Mouse (Mus musculus): Measurements from ENCODE around the gene Adamts7. TPM values are rescaled to one million over a fixed set of nuclear protein-coding genes. Genes with fewer than 3 reads are reported as not detected.

Gene Adamts7
- total RNA-seq, 2 experiments from 2014 or later: 0.41 to 0.59 TPM

GRCm38 (mm10) chr9:90164670-90165453 lies 2.0 kb downstream of the Adamts7 start:
- intact Hi-C loops (cut with DNase I): no loop called here
- no peak for DNase-seq
- no peak overlapping the region for H3K4me3 ChIP-seq
- TF ChIP-seq CTCF (IDR thresholded peaks at IDR 0.05): peak; percentile 11; the same call in 1 of the 2 replicates
- no peak overlapping the region for H3K27ac ChIP-seq

- intact Hi-C loops (cut with DNase I): no loop called here
- Histone ChIP-seq H3K27ac (no peak overlapping the region), H3K4me3 (no peak overlapping the region)
These were observed 2.7 kb downstream of the Adamts7 start for GRCm38 (mm10) chr9:90165590-90165989.

GRCm38 (mm10) chr9:90166615-90167014 lies 3.7 kb downstream of the Adamts7 start:
- no peak overlapping the region for H3K27ac ChIP-seq
- intact Hi-C loops (cut with DNase I): no loop called here
- peak; percentile 11; the same call in 1 of the 2 replicates for TF ChIP-seq CTCF (IDR thresholded peaks at IDR 0.05)
- H3K4me3 ChIP-seq: no peak overlapping the region
- no peak for DNase-seq

More at GRCm38 (mm10) chr9:90165590-90165989, 2.7 kb downstream of the Adamts7 start:
- DNase-seq: no peak
- no peak for TF ChIP-seq CTCF (IDR thresholded peaks at IDR 0.05)

- intact Hi-C loops (cut with DNase I): no loop called here
- no peak overlapping the region for H3K4me3 ChIP-seq
- no peak overlapping the region for H3K27ac ChIP-seq
These were observed 7.1 kb downstream of the Adamts7 start for GRCm38 (mm10) chr9:90169965-90170364.

GRCm38 (mm10) chr9:90171421-90171820 lies 8.6 kb downstream of the Adamts7 start:
- TF ChIP-seq CTCF (IDR thresholded peaks at IDR 0.05): no peak
- Histone ChIP-seq H3K4me3 (no peak overlapping the region), H3K27ac (no peak overlapping the region)
- no peak for DNase-seq
- intact Hi-C loops (cut with DNase I): no loop called here

More at GRCm38 (mm10) chr9:90169965-90170364, 7.1 kb downstream of the Adamts7 start:
- no peak for TF ChIP-seq CTCF (IDR thresholded peaks at IDR 0.05)
- no peak for DNase-seq

- no peak for DNase-seq
- Histone ChIP-seq H3K27ac (no peak overlapping the region), H3K4me3 (no peak overlapping the region)
- TF ChIP-seq CTCF (IDR thresholded peaks at IDR 0.05): no peak
- intact Hi-C loops (cut with DNase I): no loop called here
These were observed 9.9 kb downstream of the Adamts7 start for GRCm38 (mm10) chr9:90172528-90173321.

- Histone ChIP-seq H3K27ac (no peak overlapping the region), H3K4me3 (no peak overlapping the region)
- intact Hi-C loops (cut with DNase I): no loop called here
- TF ChIP-seq CTCF (IDR thresholded peaks at IDR 0.05): no peak
- no peak for DNase-seq
These were observed 10.5 kb downstream of the Adamts7 start for GRCm38 (mm10) chr9:90173330-90173729.

- no peak for TF ChIP-seq CTCF (IDR thresholded peaks at IDR 0.05)
- intact Hi-C loops (cut with DNase I): no loop called here
- Histone ChIP-seq H3K27ac (no peak overlapping the region), H3K4me3 (no peak overlapping the region)
- DNase-seq: no peak
These were observed 16.5 kb downstream of the Adamts7 start for GRCm38 (mm10) chr9:90179409-90179808.

GRCm38 (mm10) chr9:90181656-90182388 lies 19.0 kb downstream of the Adamts7 start:
- intact Hi-C loops (cut with DNase I): no loop called here
- no peak for DNase-seq
- no peak for TF ChIP-seq CTCF (IDR thresholded peaks at IDR 0.05)
- no peak overlapping the region for H3K27ac ChIP-seq
- no peak overlapping the region for H3K4me3 ChIP-seq

- H3K27ac ChIP-seq: peak overlapping the region; percentile 57
- intact Hi-C loops (cut with DNase I): no loop called here
- no peak overlapping the region; the same call in 1 of the 2 replicates for H3K4me3 ChIP-seq
- no peak for TF ChIP-seq CTCF (IDR thresholded peaks at IDR 0.05)
- no peak for DNase-seq
These were observed 20.0 kb downstream of the Adamts7 start for GRCm38 (mm10) chr9:90182636-90183421.

- H3K4me3 ChIP-seq: no peak overlapping the region
- H3K27ac ChIP-seq: peak overlapping the region; percentile 57
- intact Hi-C loops (cut with DNase I): no loop called here
- no peak for DNase-seq
- TF ChIP-seq CTCF (IDR thresholded peaks at IDR 0.05): no peak
These were observed 20.7 kb downstream of the Adamts7 start for GRCm38 (mm10) chr9:90183550-90183949.

- no peak for TF ChIP-seq CTCF (IDR thresholded peaks at IDR 0.05)
- intact Hi-C loops (cut with DNase I): no loop called here
- peak; percentile 57 for DNase-seq
- Histone ChIP-seq H3K27ac (peak overlapping the region; percentile 57; the same call in 1 of the 2 replicates), H3K4me3 (peak overlapping the region; percentile 4)
These were observed 21.2 kb downstream of the Adamts7 start for GRCm38 (mm10) chr9:90184116-90184515.

Data from gastrocnemius, adult 2 months (tissue).